Mouse (Mus musculus) embryonic stem cell, embryonic (primary cell): ENCODE measurements around the gene Pomp.

Experiments used
- CTCF ChIA-PET, 4 experiments: fragments of 300-600 bp in 2 of 4; fragments of 350-600 bp in 2 of 4; sonication (Branson Sonifier 250); formaldehyde crosslinking; loops; one replicate each; lab custom pipeline; 2022; ENCODE audit warnings: inconsistent platforms in 2 of 4; lab: Charles Lee
- POLR2A ChIA-PET, 4 experiments: fragments of 300-600 bp in 2 of 4; fragments of 350-600 bp in 2 of 4; sonication (Branson Sonifier 250); formaldehyde crosslinking; loops; one replicate each; lab custom pipeline; 2022; ENCODE audit warnings: antibody characterized with exemption in 4 of 4, inconsistent platforms in 1 of 4; lab: Charles Lee

Pomp gene

DNA sequence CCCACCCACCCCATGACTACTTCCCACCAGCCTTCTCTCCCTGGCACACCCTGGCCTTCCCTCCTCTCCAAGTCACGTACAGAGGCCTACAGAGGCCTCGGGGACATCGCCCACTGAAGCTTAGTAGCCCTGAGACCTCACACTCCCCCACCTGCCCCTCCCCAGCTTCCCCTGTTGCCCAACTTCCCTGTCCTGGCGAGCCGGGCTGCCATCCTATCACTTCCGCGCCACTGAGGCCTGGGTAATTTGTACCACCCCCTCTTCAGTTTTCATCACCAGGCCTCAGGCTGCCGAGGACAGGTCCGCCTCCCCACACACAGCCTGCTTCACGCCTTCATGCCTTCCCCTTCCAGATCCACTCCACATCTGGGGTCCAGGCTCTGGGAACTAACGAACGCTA, 20.8 kb upstream of the Pomp start:
- CTCF ChIA-PET = interaction anchor here in 1 of 4 experiments (0.7 kb wide), 1 partner anchor 219 kb away, joined by 4 read pairs; no protein-coding TSS in a partner anchor
- POLR2A ChIA-PET = interaction anchor here in 3 of 4 experiments (0.6 to 2.7 kb wide), 10 partner anchors 10 to 1992 kb away, joined by 3 to 14 read pairs (median 4); partner anchors contain the start of gene Slc46a3 (in 1 of the 3)

DNA sequence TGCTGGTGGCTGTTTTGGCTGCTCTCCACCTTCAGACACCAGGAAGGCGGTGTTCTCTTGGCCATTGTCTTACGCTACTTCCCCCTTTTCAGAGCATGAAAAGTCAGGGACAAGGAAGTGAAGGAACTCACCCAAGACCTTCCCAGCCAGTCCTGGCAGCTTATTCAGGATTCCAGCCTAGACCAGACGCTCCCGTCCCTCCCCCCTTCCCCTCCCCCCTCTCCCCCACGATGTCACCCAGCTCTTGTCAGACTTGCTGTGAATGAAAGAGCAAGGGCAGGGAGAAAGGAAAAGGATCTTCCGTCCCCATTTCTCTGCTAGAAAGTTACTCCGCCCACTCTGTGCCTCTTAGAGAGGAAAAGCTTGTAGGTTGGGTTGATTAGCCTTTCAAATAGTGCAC, 16.9 kb upstream of the Pomp start:
- ChIA-PET CTCF (interaction anchor here (0.6 to 1.2 kb wide), 10 partner anchors 9 to 546 kb away, joined by 3 to 6 read pairs (median 3); no protein-coding TSS in a partner anchor), POLR2A (interaction anchor here in 3 of 4 experiments (0.6 to 1.8 kb wide), 13 partner anchors 8 to 341 kb away, joined by 3 to 11 read pairs (median 3); partner anchors contain the start of genes Slc46a3 (in 2 of the 3) and Pomp (in 1 of the 3))

DNA sequence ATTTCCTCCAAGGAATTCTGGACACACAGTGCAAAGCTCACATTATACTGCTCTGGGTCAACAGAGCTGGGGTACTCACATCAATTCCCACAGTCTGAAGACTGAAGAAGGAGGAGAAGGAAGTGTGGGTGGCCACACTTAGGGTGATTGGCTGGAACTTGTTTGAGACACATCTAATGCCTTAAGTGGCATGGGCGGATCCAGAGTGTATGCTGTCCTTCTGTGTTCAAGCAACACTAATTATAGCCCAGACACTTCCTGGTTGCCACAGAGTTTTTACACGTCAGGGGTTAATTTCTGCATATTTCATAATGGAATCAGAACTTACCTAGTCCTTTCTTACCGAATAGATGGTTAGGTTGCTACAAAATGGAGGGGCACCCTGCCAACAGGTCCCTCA, 14.9 kb upstream of the Pomp start:
- POLR2A ChIA-PET = no interaction called here

DNA sequence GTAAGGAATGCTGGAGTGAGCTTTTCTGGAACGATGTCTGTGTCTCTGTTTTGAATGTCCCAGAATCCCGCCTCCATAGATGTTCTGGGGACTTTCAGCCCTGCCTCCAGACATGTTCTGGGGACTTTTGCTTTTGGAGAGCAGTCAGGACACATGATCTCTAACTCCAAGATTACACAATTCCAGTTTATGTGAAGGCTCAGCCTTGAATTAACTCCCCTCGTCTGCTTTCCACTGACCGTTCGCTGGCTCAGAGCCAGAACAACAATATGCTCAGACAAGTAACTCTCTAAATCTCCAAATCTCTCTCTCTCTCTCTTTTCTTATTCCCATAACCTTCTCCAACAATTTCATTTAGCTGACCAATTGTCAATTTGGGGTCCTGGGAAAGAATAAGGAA, 12.9 kb upstream of the Pomp start:
- CTCF ChIA-PET = interaction anchor here in 3 of 4 experiments (0.6 to 0.7 kb wide), 4 partner anchors 11 to 497 kb away, joined by 3 to 6 read pairs (median 4); no protein-coding TSS in a partner anchor
- POLR2A ChIA-PET = interaction anchor here in 2 of 4 experiments (1.0 to 1.9 kb wide), 2 partner anchors 12 to 72 kb away, joined by 3 to 4 read pairs; no protein-coding TSS in a partner anchor

More for the DNA sequence above, 14.9 kb upstream of the Pomp start:
- CTCF ChIA-PET = interaction anchor here in 1 of 4 experiments (1.4 kb wide), 1 partner anchor 48 kb away, joined by 3 read pairs; no protein-coding TSS in a partner anchor

DNA sequence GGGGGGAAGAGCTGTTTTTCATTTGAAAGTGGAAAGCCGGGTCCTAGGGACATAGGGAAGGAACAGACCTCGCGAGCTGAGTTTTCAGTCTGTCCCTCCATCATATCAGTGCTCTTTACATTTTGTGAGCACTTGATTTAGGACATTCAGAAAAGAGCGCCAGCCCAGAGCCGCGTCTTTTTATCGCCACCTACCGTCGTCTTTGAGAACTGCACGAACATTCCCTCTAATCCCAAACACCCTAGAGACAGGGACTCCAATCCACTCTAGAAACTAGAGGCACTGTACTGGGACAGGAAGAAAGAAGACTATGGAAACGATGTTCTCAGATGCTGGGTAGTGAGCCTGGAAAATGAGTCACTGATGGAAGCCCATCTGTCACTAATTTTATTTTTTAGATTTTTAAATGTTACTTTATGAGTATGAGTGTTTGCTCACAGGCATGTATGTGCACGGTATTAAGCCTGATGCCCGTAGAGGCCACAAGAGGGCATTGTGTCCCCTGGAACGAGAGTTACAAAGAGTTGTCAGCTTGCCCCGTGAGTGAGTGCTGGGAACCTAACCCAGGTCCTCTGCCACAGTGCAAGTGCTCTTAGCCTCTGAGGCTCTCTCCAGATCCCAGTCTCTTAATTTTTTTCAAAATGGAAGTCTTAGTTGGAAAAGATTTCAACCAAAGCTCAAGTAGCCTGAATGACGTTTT, 11.9 kb upstream of the Pomp start:
- POLR2A ChIA-PET = interaction anchor here in 2 of 4 experiments (0.6 to 1.9 kb wide), 3 partner anchors 13 to 419 kb away, joined by 3 to 4 read pairs (median 4); no protein-coding TSS in a partner anchor

DNA sequence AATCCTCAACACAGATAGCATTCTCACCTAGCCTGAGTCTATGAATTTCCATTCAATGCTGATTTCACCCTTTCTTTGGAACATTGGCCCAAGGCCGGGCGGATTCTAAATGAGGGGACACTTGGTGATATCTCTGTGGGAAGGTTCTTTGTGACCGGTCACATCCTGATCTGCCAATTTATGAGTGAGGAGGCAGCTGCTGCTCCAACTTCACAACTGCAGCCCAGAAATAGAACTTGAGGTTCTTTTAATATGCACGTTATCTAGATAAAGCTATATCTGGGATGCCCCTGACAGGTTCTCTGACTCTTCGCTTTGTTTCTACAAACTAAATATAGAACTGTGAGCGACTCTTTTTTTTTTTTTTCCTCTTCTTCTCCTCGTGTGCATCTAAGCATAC, 10.1 kb upstream of the Pomp start:
- CTCF ChIA-PET = interaction anchor here in 1 of 4 experiments (0.6 to 1.1 kb wide), 2 partner anchors 27 to 33 kb away, joined by 3 to 4 read pairs; no protein-coding TSS in a partner anchor

More for the DNA sequence above, 11.9 kb upstream of the Pomp start:
- CTCF ChIA-PET = interaction anchor here in 2 of 4 experiments (0.6 to 0.9 kb wide), 6 partner anchors 10 to 518 kb away, joined by 3 to 6 read pairs (median 4); no protein-coding TSS in a partner anchor

DNA sequence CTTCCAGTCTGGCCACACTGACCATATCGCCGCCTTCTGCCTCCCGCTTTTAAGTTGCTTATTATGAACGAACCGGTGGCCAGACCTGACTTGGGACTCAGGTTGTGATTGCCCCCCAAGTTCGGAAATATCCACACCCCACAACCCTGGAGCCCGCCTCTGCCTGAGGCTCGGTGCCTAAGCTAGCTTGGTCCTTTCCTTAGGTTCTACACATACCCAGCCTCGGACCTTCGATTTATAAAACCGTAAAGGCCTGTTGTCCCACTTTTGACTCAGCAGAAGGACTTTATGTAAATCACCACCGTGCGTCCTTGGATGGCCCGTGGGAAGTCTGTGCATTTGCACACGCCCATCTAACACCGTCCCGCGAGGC, 199 bp upstream of the Pomp start:
- ChIA-PET POLR2A (interaction anchor here in 3 of 4 experiments (0.7 to 1.4 kb wide), 11 partner anchors 10 to 38 kb away, joined by 3 to 8 read pairs (median 3); partner anchors contain the start of gene Slc46a3 (in 2 of the 3)), CTCF (interaction anchor here in 3 of 4 experiments (0.8 to 1.8 kb wide), 4 partner anchors 9 to 410 kb away, joined by 3 to 5 read pairs (median 4); no protein-coding TSS in a partner anchor)

More for the DNA sequence above, 10.1 kb upstream of the Pomp start:
- POLR2A ChIA-PET = interaction anchor here in 2 of 4 experiments (0.6 kb wide), 2 partner anchors 32 to 353 kb away, joined by 3 read pairs; no protein-coding TSS in a partner anchor

DNA sequence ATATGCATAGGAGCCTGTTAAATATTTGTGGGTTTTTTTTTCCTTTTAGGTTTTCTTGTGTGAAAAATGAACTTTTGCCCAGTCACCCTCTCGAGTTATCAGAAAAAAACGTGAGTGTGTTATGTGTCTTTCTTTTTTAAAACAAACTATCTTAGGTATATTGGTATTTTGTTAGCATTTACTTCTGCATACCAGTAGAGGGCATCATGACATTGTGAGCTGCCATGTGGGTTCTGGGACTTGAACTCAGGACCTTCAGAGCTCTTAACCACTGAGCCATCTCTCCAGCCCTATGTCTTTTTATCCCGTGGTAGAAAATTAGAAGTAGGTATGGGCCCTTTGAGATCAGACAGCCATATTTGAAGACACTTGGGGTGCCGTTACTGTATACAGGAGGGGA, 8.4 kb downstream of the Pomp start:
- POLR2A ChIA-PET = interaction anchor here in 2 of 4 experiments (1.2 to 4.6 kb wide), 6 partner anchors 9 to 38 kb away, joined by 3 to 20 read pairs (median 6); partner anchors contain the start of gene Slc46a3 (in 1 of the 2)
- CTCF ChIA-PET = interaction anchor here in 3 of 4 experiments (0.6 to 2.0 kb wide), 9 partner anchors 8 to 415 kb away, joined by 3 to 11 read pairs (median 4); partner anchors contain the start of genes Pomp (in 1 of the 3) and Slc46a3 (in 1 of the 3)

DNA sequence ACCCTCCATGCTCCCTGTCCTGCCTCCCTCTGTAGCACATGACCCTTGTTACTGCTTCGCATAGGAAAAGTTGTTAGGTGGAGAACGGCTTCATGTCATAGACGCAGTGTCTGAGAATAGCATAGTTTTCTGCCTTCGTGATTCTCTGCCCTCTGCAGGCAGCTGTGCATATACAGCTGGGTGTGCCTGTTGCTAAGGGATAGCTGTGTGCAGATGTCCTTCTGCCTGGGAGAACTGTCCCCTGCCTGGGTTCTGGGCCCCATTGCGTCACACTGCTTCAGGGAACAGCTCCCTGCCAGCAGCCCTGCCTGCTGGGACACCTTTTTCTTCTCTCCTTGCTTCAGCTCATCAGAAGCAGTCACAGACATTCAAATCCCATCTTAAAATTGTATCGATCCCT, 9.3 kb downstream of the Pomp start:
- ChIA-PET CTCF (interaction anchor here (0.6 to 2.0 kb wide), 12 partner anchors 8 to 372 kb away, joined by 3 to 11 read pairs (median 3); partner anchors contain the start of genes Pomp (in 1 of the 4) and Slc46a3 (in 1 of the 4)), POLR2A (interaction anchor here in 3 of 4 experiments (0.7 to 4.6 kb wide), 17 partner anchors 8 to 461 kb away, joined by 3 to 20 read pairs (median 4); partner anchors contain the start of genes Pomp (in 3 of the 3) and Slc46a3 (in 2 of the 3))

DNA sequence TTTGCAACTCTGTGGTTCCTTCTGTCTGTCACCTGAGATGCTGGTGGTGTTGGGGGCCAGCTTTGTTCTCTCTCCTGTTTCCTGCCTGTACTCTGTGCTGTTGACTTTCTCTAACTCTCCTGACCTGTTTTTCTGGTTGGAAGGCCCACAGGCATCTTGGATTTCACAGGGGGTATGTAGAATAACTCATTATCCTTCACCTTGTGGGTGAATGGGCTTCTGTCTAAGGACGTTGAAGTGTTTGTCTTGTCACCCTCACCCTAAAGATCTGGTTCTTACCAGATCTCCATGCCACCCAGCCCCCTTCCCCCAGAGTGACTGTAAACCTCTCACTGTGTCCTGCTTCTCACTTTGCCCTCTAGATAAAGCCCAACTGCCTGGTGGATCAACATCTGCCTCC, 10.0 kb downstream of the Pomp start:
- ChIA-PET POLR2A (interaction anchor here in 3 of 4 experiments (0.6 to 4.6 kb wide), 17 partner anchors 8 to 656 kb away, joined by 3 to 20 read pairs (median 4); partner anchors contain the start of genes Pomp (in 2 of the 3) and Slc46a3 (in 2 of the 3)), CTCF (interaction anchor here (0.6 to 2.0 kb wide), 9 partner anchors 13 to 540 kb away, joined by 3 to 11 read pairs (median 3); partner anchors contain the start of gene Slc46a3 (in 1 of the 4))

DNA sequence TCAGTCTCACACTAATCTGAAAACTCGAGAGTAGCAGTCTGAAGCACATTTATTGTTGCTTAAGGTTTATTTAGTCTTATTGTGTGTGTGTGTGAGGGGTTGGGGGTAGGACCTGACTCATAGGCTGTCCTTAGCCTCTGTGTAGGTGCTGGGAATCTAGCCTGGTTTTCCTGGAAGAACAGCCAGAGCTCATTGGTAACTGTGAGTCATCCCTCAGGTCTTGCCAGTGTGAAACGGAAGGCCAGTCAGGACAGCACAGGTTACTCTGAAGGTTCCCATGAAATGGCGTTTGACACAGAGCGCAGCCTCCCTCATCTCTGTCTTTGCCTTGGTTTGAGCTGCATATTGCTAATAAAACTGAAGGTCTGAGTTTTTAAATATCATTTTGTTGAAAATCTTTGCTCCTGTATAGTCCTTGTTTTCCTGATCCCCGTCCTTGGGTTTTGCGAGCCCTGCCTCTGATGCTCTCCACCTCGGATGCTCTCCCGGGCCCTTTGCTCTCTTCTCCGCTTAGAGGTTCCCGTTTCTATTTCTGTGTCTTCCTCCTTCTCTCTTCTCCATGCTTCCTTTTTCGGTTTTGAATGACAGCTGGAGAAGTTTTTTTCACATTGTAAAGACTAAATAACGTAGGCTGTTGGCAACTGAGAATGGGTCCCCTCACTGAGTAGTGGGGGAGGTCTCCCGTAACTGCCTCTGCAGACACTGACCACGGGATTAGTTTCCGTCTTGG, 11.0 kb downstream of the Pomp start:
- CTCF ChIA-PET = interaction anchor here in 1 of 4 experiments (0.6 kb wide), 2 partner anchors 14 kb away, joined by 3 to 5 read pairs; no protein-coding TSS in a partner anchor
- POLR2A ChIA-PET = interaction anchor here in 3 of 4 experiments (0.6 to 4.6 kb wide), 9 partner anchors 8 to 657 kb away, joined by 3 to 20 read pairs (median 8); partner anchors contain the start of genes Slc46a3 (in 2 of the 3) and Pomp (in 1 of the 3)

DNA sequence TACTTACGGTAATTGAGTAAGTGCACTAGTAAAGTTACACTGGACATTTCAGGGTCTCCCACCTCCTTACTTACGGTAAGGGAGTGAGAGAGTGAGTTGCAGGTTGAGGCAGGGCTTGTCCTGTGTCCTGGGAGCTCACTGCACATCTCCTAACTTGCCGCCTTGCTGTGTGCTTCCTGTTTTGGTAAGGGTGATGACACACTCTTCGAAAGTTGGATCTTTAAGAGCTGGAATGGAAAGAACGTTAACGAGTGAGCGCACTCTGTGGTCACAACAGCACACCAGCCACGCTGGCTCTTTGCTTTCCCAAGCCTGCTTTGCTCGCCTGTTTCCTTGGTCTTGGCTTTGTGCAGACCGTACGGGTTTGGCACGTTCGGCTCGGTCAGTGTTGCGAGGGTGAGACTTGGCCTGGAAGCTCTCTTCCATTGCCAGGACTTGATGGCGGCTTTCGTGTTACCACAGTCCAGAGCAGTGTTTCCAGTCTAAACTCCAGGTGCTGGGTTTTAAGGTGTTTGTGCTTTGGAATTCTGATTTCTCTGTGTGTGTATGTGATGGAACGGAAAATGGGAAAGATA, 14.3 kb downstream of the Pomp start:
- ChIA-PET CTCF (interaction anchor here in 1 of 4 experiments (1.3 kb wide), 1 partner anchor 26 kb away, joined by 4 read pairs; no protein-coding TSS in a partner anchor), POLR2A (interaction anchor here in 3 of 4 experiments (0.7 to 2.9 kb wide), 9 partner anchors 11 to 1033 kb away, joined by 3 to 17 read pairs (median 4); partner anchors contain the start of gene Slc46a3 (in 2 of the 3))

DNA sequence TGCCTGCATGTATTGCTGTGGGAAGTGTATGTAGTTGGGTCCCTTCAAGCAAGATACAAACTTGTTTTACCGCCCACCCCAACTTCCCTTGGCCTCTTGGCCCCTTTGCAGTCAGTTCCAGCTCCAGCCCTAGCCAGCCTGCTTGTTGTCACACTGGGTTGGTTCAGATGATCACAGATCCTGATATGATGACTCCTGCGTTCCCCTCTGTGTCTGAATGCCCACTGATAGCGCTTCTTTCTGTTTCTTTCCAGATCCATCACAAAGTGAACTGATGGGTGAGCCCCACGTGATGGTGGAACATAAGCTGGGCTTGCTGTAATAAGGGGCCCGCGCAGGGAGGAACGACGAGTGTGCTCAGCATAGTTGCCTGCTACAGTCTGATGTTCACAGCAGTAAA, 14.9 kb downstream of the Pomp start:
- ChIA-PET CTCF (interaction anchor here in 1 of 4 experiments (1.3 kb wide), 1 partner anchor 27 kb away, joined by 4 read pairs; no protein-coding TSS in a partner anchor), POLR2A (interaction anchor here in 2 of 4 experiments (0.6 to 2.9 kb wide), 8 partner anchors 11 to 67 kb away, joined by 3 to 17 read pairs (median 4); partner anchors contain the start of genes Pomp (in 1 of the 2) and Slc46a3 (in 1 of the 2))

DNA sequence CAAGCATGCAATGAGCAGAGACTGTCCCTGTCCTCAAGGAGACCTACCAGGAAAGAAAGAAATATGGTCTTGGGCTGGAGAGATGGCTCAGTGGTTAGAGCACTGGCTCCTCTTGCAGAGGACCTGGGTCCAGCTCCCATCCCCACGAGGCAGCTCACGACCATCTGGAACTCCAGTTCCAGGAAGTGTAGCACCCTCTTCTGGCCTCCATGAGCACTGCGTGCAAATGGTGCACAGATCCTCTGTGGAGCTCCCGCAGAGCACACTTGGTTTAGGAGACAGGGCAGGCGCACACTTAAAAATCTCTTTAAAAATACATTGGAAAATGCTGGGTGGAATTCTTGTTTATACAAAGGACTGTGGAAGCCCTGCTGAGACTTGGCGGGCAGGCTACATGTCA, 17.3 kb downstream of the Pomp start:
- POLR2A ChIA-PET = interaction anchor here in 2 of 4 experiments (1.2 to 1.4 kb wide), 7 partner anchors 9 to 23 kb away, joined by 3 to 7 read pairs (median 4); no protein-coding TSS in a partner anchor

DNA sequence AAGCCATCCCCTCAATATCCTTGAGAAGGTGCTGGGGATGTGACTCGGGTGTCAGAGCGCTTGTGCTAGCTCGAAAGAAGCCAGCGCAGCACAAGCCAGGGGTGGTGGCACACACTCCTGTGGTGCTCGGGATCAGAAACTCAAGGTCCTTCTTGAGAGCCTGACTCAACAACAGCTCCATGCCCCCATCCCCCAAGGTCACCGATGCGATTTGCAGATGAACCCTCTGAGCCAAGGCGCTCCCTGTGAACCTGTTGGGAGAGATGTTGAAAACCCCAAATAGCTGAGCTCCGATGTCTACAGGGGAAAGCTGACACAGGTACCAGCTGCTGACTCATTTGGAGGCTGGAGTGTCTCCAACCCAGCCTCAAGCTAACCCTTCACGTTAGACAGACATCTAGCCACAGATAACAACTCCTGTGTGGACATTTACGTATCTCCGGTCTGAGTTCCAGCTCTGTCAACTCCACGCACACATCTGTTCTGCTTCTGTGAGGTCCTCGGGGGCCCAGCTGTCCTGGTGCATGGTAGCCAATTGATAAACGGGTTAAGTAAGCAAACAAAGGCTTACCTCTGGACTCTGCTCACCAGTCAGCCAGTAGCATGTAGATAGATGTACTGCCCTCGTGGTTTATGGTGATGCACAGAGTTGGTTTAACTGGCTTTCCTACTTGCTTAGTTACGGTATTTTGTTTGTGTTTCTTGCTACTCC, 19.9 kb downstream of the Pomp start:
- ChIA-PET CTCF (interaction anchor here in 2 of 4 experiments (0.8 to 1.7 kb wide), 3 partner anchors 15 to 37 kb away, joined by 3 to 6 read pairs (median 3); partner anchors contain the start of gene Slc46a3 (in 1 of the 2)), POLR2A (interaction anchor here (0.5 to 2.4 kb wide), 11 partner anchors 10 to 803 kb away, joined by 3 to 12 read pairs (median 4); partner anchors contain the start of genes Slc46a3 (in 2 of the 4), Lnx2 (in 1 of the 4) and Polr1d (in 1 of the 4))

More for the DNA sequence above, 17.3 kb downstream of the Pomp start:
- CTCF ChIA-PET = interaction anchor here (0.5 to 1.5 kb wide), 33 partner anchors 8 to 1068 kb away, joined by 3 to 12 read pairs (median 3); partner anchors contain the start of genes Slc46a3 (in 3 of the 4) and Pomp (in 1 of the 4)
